Mouse (Mus musculus) lung, postnatal 36 days (tissue): Measurements from ENCODE around the gene Amh.
A peak's percentile ranks its signal among the peaks of the same experiment; 100 is the strongest.

Experiments
- DNase-seq: peaks from one replicate; pipeline ENCODE4 v3.0.0; 2022; ENCODE audit warnings: mixed read lengths

Amh gene

GRCm38 (mm10) chr10:80790761-80791404, 14.2 kb upstream of the Amh start:
- no peak for DNase-seq

- DNase-seq = no peak
Measured at GRCm38 (mm10) chr10:80791476-80792174, 13.4 kb upstream of the Amh start.

GRCm38 (mm10) chr10:80792175-80793032, 12.6 kb upstream of the Amh start:
- DNase-seq = no peak

GRCm38 (mm10) chr10:80793033-80793784, 11.8 kb upstream of the Amh start:
- no peak for DNase-seq

GRCm38 (mm10) chr10:80793803-80794202, 11.2 kb upstream of the Amh start:
- no peak for DNase-seq

GRCm38 (mm10) chr10:80794750-80795149, 10.3 kb upstream of the Amh start:
- no peak for DNase-seq

- DNase-seq = no peak
Measured at GRCm38 (mm10) chr10:80796307-80796848, 8.7 kb upstream of the Amh start.

GRCm38 (mm10) chr10:80797186-80798149, 7.6 kb upstream of the Amh start:
- DNase-seq = peak; percentile 81

GRCm38 (mm10) chr10:80798150-80799006, 6.7 kb upstream of the Amh start, which contains the start of the genes Sf3a2 and Plekhj1:
TSS of gene Sf3a2 (plus strand) at chr10:80798198.
TSS of gene Plekhj1 (minus strand) at chr10:80798626.
- DNase-seq = peak; percentile 96

- no peak for DNase-seq
Measured at GRCm38 (mm10) chr10:80799070-80799566, 5.9 kb upstream of the Amh start.

- DNase-seq = no peak
Measured at GRCm38 (mm10) chr10:80802204-80802912, 2.7 kb upstream of the Amh start.

GRCm38 (mm10) chr10:80802996-80803395, 2.0 kb upstream of the Amh start:
- DNase-seq = no peak

- DNase-seq = no peak
Measured at GRCm38 (mm10) chr10:80804340-80804739, 703 bp upstream of the Amh start.

GRCm38 (mm10) chr10:80805322-80805721, 279 bp downstream of the Amh start:
- DNase-seq = no peak

GRCm38 (mm10) chr10:80805925-80806324, 882 bp downstream of the Amh start:
- peak; percentile 72 for DNase-seq

- DNase-seq = no peak
Measured at GRCm38 (mm10) chr10:80806341-80807056, 1.5 kb downstream of the Amh start.

- peak; percentile 62 for DNase-seq
Measured at GRCm38 (mm10) chr10:80807057-80807627, 2.1 kb downstream of the Amh start.
